Mouse (Mus musculus): ENCODE results near the gene Cdhr3.

Gene Cdhr3

DNA sequence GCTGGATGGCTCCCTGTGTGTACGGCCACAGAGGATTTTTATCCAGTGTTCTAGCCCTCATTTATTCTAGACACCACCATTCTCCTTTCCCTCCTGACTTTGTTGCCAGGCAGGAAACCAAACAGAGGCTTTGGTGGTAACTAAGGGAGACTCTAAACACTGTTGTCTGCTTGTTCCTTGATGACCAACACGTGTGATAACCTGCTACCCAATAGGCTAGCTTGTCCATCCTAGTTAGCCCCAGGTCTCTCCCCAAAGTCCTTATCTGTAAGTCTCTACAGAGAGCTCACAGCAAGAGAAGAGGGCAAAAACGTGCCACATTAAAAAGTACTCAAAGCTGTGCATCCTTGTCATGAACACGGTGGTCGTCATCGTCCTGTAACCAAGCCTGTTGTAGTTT is at the start of gene Cdhr3:
Cdhr3 (minus strand) TSS at position 101 of the 400 bp plus-strand sequence.
- DNase-seq = no peak

DNA sequence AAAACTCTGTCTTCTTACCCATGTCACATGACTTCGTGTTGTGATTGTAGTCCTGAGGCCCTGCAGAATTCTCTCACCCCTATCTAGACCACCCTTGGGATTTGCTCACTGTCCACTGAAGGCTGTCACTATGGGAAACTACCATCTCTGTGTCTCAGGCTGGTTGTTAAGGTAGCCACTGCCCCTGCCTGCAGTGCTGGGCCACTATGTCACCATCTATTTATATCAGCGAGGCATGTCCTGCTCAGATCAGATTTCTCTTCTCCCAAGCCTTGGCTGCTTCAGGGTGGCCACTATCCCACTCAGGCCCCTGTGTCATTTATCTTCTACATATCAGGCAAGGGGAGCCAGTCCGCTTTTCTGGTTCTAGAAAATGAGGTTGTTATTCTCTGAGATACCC is 46.4 kb upstream of the Cdhr3 start:
- no peak for DNase-seq

DNA sequence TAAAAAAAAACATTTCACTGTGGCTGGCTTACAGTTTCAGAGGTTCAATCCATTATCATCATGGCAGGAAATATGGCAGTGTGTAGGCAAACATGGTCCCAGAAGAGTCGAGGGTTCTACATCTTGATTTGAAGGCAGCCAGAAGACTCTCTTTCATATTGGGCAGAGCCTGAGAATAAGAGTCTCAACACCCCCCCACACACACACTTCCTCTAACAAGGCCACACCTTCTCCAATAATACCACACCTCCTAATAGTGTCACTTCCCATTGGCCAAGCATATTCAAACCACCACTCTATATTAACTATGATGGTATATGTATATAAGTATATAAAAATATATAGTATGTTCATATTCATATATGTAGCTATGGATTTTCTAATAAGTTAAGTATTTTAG is 45.2 kb upstream of the Cdhr3 start:
- no peak for DNase-seq

DNA sequence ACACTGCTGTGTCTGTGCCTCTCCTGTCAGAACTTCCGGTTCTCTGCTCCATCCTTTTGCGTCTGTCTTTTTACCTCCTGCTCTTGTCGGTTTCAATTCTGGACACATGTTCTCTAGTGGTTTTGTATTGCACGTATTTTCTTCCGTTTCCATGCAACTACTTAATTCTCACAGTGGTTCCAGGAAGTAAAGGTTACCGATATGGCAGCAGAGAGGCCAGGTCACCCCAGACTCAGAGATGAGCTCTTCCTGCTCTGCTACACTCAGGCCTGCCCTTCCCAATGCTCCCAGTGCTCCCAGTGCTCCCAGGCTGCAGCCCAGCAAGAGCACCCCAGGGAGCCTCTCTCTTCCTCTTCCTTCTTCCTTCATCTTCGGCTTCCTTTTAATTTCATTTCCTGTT is 39.1 kb upstream of the Cdhr3 start:
- no peak for DNase-seq

DNA sequence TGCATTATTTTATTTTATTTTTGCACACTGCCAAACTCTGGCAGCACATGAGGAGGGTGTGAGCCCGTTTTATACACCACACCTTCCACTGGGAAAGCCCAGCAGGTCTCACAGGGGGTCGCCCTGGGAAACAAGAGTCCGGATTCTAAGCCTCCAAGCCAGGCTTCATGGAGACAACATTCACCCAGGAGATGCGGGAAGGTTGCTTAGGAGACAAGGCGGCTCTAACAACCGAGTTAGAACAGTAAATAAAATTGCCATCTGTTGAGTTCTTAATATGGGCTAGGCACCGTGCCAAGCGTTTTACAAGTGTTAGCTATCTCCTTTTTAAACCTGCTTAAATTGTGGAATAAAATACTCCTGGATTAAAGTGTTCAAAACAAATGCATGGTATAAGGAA is 37.7 kb upstream of the Cdhr3 start:
- peak in 1 of 2 experiments; percentile 10 for DNase-seq

DNA sequence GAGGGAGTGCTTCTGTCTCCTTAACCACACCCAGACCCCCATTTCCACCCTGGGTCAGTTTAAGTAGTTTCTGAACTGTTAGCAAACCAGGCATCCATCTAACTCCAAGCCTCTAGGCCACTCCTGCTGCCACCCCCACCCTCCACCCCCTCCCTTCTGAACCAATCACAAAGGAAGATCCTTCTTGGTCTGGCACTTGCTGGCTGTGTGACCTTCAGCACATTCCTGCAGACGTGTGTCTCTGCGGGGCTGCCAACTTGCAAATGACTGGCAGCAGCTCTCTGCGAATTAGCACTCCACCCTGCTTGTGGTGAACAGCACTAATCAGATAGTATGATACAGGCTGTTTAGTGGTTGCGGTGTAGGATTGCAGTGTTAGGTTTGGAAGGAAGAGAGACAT is 36.7 kb upstream of the Cdhr3 start:
- DNase-seq = no peak

DNA sequence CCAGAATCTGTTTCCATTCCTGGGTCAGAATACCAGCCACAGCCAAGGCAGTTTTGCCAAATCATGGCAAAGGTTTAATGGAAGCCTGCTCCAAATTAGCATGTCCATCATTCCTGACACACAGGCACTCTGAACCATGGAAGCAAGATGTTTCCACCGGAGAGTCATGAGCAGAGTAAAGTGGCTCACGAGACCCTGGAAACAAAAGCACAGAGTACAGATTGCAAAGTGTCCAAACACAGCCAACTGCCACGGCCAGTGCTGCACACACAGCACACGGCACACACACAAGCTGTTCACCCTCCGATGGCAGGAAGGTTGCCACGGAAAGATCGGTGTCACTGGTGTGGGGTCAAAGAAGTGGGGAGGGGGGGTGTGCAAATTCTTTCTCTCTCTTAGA is 36.0 kb upstream of the Cdhr3 start:
- no peak for DNase-seq

DNA sequence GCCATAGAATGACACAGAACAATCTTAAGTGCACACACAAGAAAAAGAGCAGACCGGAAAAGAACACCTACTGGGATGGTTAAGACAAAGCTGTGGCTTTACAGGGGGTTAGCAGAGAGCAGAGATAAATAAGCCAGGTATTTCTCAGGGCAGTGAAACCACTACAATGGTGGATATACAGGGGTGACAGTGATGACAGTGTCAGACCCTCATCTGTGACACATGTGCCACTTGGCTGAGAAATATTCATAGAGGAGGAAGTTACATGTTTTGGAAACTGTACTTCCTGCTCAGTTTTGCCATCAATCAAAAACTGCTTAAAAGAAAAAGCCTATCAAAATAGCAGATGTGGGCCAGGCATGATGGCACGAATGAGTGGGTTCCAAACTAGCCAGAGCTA is 35.4 kb upstream of the Cdhr3 start:
- no peak for DNase-seq

DNA sequence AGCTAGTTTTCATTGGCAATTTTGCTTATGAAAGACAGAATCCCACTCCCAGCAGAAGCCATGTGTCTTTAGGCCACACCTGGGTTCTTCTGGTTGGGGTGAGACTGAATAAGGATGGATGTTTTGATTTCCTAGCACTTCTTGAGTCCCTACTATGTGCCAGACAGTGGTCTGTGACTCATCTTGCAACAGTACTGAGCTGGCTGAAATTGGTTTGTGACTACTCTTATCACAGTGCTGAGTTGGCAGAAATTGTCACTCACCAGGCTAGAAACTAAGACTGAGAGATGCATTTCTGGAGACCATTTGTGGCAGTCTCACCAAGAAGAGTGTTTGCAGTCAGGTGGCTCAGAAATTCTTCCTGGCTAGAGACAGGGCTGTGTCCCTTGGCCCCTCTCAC is 33.6 kb upstream of the Cdhr3 start:
- DNase-seq = no peak

DNA sequence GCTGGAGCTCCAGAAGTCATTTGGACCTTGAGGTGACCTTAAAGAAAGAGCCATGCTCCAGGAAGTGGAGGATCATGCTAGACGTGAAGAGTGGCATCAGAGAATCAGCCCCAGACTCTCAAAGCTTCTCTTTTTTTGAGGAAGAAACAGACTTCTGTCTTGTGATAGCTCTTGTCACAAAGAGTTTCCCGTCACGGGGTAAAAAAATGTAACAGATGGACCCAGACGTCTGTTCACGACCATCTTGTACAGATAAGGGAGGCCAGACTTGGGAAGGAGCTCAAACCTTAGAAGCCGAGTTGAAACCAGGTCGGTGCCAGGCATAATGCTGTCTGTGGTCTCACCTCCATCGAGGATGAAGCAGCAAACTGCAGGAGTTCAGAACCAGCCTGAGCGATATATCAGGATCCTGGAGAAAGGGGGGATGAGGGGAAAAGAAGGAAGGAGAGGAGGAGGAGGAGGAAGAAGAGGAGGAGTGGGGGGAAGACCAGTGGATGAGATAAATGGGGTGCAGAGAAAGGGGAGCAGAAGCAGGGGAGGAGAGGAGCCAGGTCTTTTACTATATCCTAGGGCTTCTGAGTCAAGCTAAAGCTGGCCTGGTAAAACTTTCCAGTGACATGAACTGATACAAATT is 33.0 kb upstream of the Cdhr3 start:
- no peak for DNase-seq

DNA sequence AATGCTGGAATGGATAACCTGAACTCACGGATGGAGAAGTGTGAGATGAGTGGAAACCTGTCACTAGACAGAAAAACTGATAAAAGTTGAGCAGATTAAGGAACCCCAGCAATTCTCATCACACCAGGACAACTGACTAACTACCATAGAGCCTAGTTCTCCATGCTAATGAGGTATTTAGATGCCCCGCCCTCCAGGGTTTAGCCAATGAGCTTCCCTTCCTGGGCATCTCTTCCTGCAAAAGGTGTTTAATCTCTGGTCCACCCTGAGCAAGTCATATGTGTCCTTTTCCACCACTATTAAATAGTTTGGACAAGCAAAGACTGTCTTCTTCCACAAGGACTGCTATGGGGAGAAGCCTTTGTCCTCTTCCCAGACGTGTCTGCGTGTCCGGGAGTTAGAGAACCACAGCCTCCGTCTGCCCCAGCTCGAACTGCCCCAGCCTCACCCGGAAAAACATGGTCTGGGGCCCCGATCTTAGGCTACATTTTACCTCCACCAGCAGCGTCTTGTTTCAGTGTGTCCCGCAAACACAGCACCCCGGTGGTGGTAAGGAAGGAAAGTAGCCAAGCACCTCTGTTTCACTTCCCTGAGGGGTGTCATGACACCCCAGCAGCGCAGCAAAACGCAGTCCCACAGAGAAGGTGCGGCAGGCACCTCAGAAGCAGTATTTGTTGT is 26.1 kb upstream of the Cdhr3 start:
- no peak for DNase-seq

DNA sequence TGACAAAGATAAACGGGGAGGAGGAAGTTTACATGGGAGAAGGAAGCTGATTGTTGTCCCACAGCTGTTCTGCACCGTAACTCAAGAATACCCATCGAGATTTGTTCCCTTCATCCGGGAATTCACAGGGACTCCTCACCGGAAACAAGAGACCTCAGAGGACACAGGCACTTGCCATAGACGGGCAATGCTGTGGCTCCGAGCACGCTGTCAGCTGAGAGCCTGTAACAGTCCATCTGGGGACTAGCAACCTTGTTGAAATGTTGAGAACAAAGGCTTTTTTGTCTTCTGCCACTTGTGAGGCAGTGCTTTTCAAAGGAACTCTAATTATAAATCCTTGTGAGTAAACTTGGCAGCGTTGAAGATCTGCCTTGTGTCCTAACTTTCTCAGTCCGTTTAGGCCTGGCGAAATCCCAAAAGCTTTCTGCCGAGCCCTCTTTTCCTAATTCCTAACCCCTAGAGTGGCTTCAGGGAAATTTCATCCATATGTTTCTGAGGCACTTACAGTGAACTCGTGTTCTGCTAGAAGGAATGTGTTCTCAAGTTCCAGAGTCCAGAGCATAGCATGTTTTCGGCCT is 18.3 kb upstream of the Cdhr3 start:
- peak in 1 of 2 experiments; percentile 20 for DNase-seq

DNA sequence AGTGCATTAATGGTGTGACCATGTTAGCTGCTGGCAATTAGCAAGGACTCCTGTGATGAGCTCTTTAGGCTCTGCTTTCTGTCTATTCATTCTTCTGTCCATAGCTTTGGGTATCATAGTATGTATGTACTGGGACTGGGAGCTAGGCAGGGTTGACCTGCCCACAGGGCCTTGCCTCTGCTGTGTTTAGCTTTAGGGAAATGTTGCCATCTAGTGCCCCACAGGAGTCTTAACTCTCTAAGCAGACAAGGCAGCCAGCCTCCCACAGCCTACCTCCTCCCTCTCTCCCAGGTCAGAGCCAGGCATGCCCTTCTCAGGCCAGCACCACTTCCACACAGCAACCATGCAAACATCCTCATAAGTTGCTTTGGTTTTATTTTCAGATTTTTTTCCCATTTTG is 16.9 kb upstream of the Cdhr3 start:
- DNase-seq = peak; percentile 27 to 33

DNA sequence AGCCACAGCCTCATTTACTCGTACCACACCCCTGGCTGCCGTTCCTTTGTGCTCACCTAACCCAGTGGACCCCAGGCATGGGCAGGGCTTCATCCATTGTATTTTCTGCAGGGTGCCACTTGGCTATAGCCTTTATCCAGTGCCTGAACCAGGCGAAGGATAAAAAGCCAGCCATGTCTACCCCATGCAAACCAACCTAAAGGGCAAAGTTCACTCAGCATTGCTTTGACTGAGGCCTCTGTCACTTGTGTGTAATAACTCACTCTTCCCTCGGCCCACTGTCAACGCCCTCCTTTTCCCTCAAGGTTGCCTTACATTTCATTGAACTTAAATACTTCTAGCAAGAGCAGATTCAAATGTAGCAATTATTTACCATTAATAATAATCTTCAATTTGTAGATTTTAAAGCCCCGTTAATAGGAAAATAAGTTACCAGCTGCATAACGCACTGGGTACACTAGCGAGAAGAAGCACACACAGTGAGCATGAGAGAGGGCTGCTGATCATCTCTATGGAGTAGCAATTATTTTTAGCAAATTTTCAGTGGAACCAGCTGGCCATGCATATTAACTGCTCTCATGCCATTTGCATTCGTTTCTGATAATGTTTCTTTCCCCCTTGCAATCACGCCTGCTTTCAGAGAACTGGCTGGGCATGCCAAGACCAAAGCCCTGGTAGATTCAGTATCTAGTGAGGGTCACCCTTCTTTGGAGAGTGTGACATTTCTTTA is 13.9 kb upstream of the Cdhr3 start:
- no peak for DNase-seq

DNA sequence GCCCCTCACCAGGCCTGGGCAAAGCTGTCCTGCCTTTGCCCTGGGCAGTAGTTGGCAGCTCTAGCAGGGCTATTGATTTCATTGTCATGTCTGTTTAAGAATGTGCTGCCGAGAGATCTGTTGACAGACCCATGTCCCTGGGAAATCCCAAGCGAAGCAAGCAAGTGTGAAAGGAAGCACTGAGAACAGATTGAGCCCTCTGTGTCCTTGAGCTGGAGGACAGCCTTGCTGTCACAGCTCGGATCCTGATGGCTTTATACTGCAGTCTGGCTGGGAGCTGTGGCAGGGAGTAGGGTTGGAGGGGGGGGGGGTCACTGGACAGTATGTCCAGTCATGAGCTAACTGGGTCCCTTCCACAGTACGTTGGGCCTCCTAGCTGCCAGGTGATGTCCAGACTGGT is 13.0 kb upstream of the Cdhr3 start:
- peak in 1 of 2 experiments; percentile 33 for DNase-seq

DNA sequence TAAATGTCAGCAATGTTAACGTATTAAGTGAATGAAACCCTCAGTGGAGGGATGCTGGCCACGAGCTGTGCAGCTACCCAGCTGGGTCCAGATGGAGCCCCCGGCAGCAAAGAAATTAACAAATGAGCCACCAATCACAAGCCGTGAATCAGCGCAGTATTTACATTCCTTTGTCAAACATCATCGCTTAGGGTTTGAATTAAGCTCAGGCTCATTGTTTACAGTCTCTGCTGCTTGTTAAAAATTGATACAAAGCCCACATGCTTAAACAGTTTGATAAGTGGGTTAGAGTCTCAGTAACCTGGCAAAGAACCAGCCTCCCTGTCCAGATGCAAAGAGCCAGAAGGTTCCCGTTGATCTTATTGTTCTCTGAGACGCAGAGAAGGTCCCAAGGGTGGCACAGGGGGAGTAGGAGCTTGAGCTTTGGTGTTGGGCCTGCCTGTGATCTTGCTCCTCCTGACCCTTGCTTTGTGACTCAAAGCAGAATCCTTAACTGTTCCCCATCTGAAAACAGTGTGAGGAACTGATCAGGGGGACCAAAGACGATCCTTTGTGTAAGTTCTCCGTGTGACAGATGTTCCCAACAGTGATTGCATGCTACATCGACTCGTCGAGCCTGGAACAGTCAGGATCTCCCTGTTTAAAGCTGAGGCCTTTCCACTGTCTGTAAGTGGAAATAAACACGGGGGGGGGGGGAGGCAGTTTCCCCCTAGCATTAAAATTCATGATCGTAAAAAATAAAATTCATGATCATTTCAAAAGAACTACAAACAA is 9.9 kb upstream of the Cdhr3 start:
- no peak for DNase-seq

DNA sequence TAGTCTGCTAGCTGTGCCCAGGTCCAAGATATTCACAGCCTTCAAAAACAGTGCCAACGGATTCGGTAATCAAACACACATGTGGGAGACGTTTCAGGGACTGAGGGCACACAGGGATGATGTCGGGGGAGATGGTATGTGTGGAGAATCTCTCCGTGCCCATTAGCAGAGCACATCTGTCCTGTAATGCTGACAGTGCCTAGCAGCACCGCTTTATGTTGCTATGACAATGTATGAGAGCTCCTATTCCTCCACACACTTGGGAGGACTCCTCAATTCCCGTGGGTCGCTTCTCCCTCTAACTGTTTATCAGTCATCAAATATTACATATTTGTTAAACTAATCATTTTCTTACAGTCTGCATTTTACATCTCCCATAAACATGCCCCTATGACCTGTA is 9.0 kb upstream of the Cdhr3 start:
- no peak for DNase-seq

DNA sequence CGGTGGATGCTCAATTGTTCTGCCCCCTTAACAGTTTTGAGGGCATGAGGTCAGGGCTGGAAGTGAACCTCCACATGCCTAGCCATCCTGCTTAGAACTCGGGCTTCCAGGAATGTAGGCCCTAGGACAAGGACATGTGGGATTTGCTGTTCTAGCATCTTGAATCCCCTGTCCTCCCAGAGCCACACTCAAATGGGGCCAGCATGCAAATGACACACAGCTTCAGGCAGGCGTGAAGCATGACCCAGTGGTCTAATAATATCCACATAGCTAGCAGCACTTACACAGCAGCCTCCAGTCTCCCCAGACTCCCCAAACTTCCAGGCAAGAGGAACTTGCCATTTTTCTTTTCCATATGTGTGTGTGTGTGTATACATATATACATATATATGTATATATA is 3.3 kb upstream of the Cdhr3 start:
- DNase-seq = no peak

DNA sequence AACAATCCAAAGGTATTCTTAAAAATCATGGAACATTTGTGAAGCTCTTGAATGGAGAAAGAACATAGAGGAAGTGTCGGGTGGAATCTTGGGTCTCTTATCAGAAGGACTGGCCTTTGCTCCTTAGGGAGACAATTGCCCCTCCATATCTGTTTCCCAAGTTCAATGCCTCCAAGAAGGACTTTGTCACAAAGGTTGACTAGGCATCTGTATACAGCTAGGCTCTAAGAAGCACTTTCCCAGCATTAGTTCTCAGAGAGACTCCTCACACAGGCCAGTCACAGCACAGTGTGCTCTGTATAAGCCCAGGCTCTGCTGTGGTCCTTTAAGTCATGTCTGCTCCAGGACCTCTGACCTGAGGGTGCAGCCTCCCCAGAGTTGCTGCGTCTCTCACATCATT is 479 bp downstream of the Cdhr3 start:
- DNase-seq = no peak

DNA sequence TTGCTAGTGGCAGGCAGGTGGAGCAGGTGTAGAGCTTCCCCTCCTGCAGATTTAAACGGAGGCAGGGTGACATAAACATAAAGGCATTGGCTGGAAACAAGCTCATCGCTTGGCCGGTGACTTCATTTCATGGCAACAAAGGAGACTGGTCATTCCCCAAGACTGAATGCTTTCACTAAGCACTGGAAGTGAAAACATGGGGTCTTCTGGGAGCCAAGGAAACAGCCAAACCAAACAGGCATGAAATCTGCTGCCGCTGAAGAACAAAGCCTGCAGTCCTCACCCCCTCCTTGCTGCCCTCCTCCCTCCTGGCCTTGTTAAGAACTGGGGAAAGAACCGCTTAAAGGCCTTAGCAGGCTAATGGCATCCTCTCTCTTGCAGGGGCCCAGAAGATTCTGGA is 6.5 kb downstream of the Cdhr3 start:
- no peak for DNase-seq

DNA sequence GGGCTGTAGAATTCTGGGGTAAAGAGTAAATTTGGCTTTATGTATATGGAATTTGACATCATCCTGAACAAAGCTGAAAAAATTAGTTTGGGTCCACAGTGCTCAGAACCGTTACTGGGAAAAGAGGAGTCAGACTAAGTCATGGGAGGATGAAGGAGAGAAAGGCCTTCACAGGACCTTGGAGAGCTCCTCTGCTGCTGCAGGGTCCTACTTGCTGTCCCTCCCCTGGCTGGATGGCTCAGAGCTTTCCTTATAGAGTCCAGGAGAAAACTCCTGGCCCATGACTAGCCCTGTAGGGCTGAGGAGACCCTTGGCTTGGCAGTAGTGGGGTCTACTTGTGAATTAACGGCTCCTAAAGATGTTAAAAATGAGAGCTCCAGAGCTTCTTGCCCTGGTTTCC is 8.0 kb downstream of the Cdhr3 start:
- no peak for DNase-seq

DNA sequence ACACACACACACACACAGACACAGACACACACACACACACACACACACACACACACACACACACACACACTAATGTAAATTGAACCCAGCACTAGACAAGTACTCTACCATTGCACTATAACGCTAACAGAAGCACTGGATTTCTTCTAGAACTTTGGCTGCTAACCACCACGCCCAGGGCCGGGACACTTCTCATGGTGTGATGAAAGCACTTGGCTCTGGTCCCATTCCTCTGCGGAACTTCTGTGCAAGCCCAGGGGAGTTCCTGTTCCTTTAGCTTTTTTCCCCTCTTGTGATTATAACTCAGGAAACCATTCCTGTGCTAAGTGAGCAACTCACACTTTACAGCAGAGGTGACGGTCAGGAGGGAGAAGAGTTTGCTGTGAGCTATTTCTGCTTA is 9.3 kb downstream of the Cdhr3 start:
- no peak for DNase-seq

DNA sequence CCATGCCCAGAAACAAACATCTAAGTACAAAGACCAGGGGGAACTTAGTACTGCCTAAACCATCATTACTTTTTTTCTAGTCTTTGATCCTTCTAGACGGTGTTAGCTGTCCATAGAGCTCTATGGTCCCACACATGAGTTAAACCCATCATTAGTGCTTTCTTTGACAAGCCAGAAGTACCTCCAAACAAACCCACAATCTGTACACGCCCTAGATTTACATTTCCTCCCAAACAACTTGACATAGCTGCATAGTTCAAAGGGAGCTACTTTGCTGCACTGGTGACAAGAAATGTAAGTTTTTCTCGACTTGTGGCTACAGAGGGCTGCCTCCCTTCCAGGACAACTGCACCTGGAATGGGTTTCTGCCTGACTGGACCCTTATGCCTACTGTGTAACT is 16.4 kb downstream of the Cdhr3 start:
- DNase-seq = no peak

Measured in cerebellum, postnatal 14 days (tissue).